Mouse (Mus musculus) forebrain, embryonic 14.5 days (tissue): Measurements from ENCODE around the gene Tspan18. TPM values are rescaled to one million over a fixed set of nuclear protein-coding genes. Genes with fewer than 3 reads are reported as not detected.

Experiments used
- ATAC-seq: fragments of 200-750 bp; cut with Nextera tagmentation; 2 replicates; pipeline ENCODE4 v1.8.0; 2017; ENCODE audit warnings: mild to moderate bottlenecking, moderate library complexity
- DNase-seq: peaks from one replicate; pipeline ENCODE4 v3.0.0-alpha.2; 2015; ENCODE audit warnings: low spot score
- H3K27ac ChIP-seq: fragments of 300-500 bp; sonication (generic); 2 replicates; pipeline ENCODE4 v1.5.1; 2014; ENCODE audit warnings: low read depth, mild to moderate bottlenecking, control low read depth, low read length, moderate library complexity
- H3K27me3 ChIP-seq: fragments of 300-500 bp; sonication (generic); replicated peaks from 2 replicates; pipeline ENCODE4 v1.6.1; 2014; ENCODE audit warnings: low read length, control low read depth, mixed read lengths; ENCODE audit not compliant: control insufficient read depth, insufficient read depth
- H3K36me3 ChIP-seq: fragments of 300-500 bp; sonication (generic); 2 replicates; pipeline ENCODE4 v1.6.1; 2014; ENCODE audit warnings: low read length, control low read depth; ENCODE audit not compliant: control insufficient read depth, insufficient read depth
- H3K4me1 ChIP-seq: fragments of 300-500 bp; sonication (generic); 2 replicates; pipeline ENCODE4 v1.6.1; 2014; ENCODE audit warnings: antibody characterized with exemption, low read length, control low read depth; ENCODE audit not compliant: control insufficient read depth, insufficient read depth
- H3K4me2 ChIP-seq: fragments of 300-500 bp; sonication (generic); 2 replicates; pipeline ENCODE4 v1.6.1; 2014; ENCODE audit warnings: mild to moderate bottlenecking, control low read depth, low read length
- H3K4me3 ChIP-seq: fragments of 300-500 bp; sonication (generic); 2 replicates; pipeline ENCODE4 v1.5.1; 2014; ENCODE audit warnings: low read depth, low read length, control low read depth
- H3K9ac ChIP-seq: fragments of 300-500 bp; sonication (generic); 2 replicates; pipeline ENCODE4 v1.6.1; 2014; ENCODE audit warnings: mild to moderate bottlenecking, low read length, control low read depth, moderate library complexity
- H3K9me3 ChIP-seq: fragments of 300-500 bp; sonication (generic); replicated peaks from 2 replicates; pipeline ENCODE4 v1.6.1; 2016; ENCODE audit warnings: low read length, control low read depth, mixed read lengths; ENCODE audit not compliant: control insufficient read depth
- WGBS: fragments of 180-500 bp; shearing (Covaris S2); extraction: QIAGEN DNeasy Blood & Tissue Kit; methylation state at CpG from one replicate; pipeline ENCODE4 v1.1.7; 2014; 5-methylcytosine and 5-hydroxymethylcytosine counted together
- polyA plus RNA-seq: library from polyadenylated mRNA; unstranded; fragments of >200 nt; fragmentation: Nextera tagmentation; extraction: Ambion mirVana; gene quantifications from 2 replicates; pipeline ENCODE4 v1.2.1, GENCODE M21; 2014

Tspan18 gene
- polyA plus RNA-seq, 1 experiment from 2014 or later = 15.6 TPM

DNA sequence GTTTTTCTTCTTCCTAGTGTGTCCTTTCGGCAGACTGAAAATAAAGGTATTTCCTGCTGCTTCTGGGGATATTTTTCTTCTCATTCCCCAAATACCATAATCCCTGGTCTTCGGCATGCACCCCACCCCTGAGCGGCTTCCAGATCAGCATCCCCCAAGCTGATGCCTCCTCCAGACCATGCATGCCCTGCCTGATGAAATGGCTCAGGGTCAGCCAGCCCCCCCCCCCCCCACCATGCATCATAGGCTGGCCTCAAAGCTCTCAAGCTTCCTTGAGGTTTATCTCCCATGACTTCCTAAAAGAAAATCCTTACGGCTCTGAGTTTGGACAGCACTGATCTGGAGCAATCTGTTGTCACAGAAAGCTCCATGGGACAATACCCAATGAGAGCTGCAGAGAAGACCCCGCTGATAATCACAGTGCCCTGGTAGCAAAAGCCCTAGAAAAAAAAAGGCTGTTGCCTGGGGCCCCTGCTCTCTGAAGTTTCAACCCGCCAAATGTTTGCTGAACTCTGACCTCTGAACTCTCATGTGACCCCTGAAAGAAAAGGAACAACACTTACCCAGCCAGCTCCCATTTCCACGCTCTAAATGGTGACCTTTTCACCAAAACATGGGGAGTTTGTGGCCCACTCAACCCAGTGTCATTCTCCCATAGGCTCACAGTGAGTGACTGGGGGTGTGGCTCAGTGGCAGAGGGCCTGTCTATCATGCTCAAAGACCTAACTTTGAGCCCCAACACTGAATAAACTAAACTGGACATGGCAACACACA, 43.8 kb downstream of the Tspan18 start:
- H3K4me1 ChIP-seq = peaks cover 50% of the 10 kb centered on the region
- H3K27me3 ChIP-seq = no peaks in the 10 kb centered on the region
- H3K4me2 ChIP-seq = no peak overlapping the region
- no peaks in the 10 kb centered on the region for H3K36me3 ChIP-seq
- ATAC-seq (no peak), DNase-seq (no peak)
- no peak overlapping the region for H3K4me3 ChIP-seq
- H3K27ac ChIP-seq = peak overlapping the region; percentile 33; the same call in 1 of the 2 replicates
- no peak overlapping the region for H3K9ac ChIP-seq
- 46% methylated on average over 7 of the region's 7 CpGs for WGBS
- H3K9me3 ChIP-seq = no peaks in the 10 kb centered on the region

DNA sequence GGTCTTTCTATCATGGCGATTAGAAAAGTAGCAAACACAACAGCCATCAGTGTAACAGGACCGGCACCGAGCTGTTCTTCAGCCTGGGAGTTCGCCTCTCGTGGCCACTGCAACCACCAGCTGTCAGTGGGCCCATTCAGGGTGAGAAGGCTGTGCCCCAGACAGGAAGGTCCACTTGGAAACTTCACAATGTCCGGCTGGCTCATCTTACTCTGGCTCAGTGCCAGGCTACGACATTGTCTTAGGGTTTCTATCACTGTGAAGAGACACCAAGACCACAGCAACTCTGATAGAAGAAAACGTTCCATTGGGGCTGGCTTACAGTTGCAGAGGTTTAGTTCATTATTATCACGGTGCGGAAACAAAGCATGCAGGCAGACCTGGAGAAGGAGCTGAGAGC, 45.1 kb downstream of the Tspan18 start:
- WGBS = 73% methylated on average over 10 of the region's 10 CpGs
- Histone ChIP-seq H3K36me3 (no peaks in the 10 kb centered on the region), H3K27me3 (no peaks in the 10 kb centered on the region), H3K4me2 (no peak overlapping the region), H3K4me3 (no peak overlapping the region), H3K27ac (no peak overlapping the region), H3K9ac (no peak overlapping the region), H3K4me1 (peaks cover 54% of the 10 kb centered on the region), H3K9me3 (no peaks in the 10 kb centered on the region)
- DNase-seq (no peak), ATAC-seq (no peak)

- peak overlapping the region; percentile 50 for H3K9ac ChIP-seq
- DNase-seq = peak; percentile 91
Observed at GRCm38 (mm10) chr2:93287348-93287747, 47.0 kb downstream of the Tspan18 start.

DNA sequence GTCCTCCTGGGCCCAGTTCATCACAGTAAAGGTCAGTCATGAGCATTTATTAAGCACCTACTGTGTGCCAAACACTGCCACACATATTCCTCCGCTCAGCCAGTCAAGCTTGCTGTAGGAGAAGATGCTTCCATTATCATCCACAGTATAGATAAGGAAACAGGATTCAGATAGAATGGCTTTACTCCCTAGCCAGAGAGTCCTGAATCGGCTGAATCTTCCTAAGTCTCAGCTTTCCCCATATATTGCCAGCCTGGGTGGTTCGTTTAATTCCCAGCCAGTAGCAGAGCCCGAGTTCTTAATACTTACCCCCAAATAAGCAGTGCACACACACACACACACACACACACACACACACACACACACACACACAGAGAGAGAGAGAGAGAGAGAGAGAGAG, 47.6 kb downstream of the Tspan18 start:
- ATAC-seq = no peak

More at GRCm38 (mm10) chr2:93287348-93287747, 47.0 kb downstream of the Tspan18 start:
- Histone ChIP-seq H3K9me3 (no peaks in the 10 kb centered on the region), H3K27ac (peak overlapping the region; percentile 89), H3K4me1 (peaks cover 65% of the 10 kb centered on the region), H3K36me3 (no peaks in the 10 kb centered on the region), H3K27me3 (no peaks in the 10 kb centered on the region), H3K4me3 (no peak overlapping the region), H3K4me2 (no peak overlapping the region)
- peak; percentile 57 for ATAC-seq
- WGBS = 4% methylated on average over 4 of the region's 4 CpGs

GRCm38 (mm10) chr2:93286321-93286720, 48.0 kb downstream of the Tspan18 start:
- WGBS = 31% methylated on average over 2 of the region's 2 CpGs
- Histone ChIP-seq H3K9ac (0 out of 2 replicates have a peak overlapping the region, but pooled peaks have one; percentile 25), H3K4me1 (peaks cover 57% of the 10 kb centered on the region), H3K27me3 (no peaks in the 10 kb centered on the region), H3K9me3 (no peaks in the 10 kb centered on the region), H3K4me2 (no peak overlapping the region), H3K4me3 (no peak overlapping the region), H3K36me3 (no peaks in the 10 kb centered on the region), H3K27ac (peak overlapping the region; percentile 89)
- peak; percentile 47 for DNase-seq
- ATAC-seq = peak; percentile 7; the same call in 1 of the 2 replicates

More for the DNA sequence above, 47.6 kb downstream of the Tspan18 start:
- no peaks in the 10 kb centered on the region for H3K9me3 ChIP-seq
- no peak overlapping the region for H3K4me2 ChIP-seq
- H3K4me1 ChIP-seq = peaks cover 61% of the 10 kb centered on the region
- peak overlapping the region; percentile 89 for H3K27ac ChIP-seq
- no peaks in the 10 kb centered on the region for H3K27me3 ChIP-seq
- H3K4me3 ChIP-seq = no peak overlapping the region
- H3K36me3 ChIP-seq = no peaks in the 10 kb centered on the region
- DNase-seq = no peak
- H3K9ac ChIP-seq = peak overlapping the region; percentile 50; the same call in 1 of the 2 replicates
- 32% methylated on average over 4 of the region's 4 CpGs for WGBS

DNA sequence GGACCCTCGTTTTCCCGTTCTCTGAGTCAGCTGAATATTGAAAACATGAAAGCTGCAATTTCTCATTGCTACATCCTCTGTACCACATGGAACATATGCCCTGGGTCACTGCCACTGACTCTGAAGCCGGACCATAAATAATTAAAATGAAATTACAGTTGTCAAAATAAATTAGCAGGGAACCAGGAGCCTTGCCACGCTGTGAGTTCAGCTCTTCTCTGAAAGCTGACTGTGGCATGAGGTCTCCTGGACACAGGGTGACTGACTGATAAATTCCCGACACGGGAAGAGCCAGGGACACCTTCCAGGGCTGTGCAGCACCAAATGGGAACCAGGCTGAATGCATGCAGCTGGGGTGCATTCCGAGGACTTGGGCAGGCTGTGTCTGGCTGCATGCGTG, 48.5 kb downstream of the Tspan18 start:
- WGBS = 66% methylated on average over 8 of the region's 8 CpGs

DNA sequence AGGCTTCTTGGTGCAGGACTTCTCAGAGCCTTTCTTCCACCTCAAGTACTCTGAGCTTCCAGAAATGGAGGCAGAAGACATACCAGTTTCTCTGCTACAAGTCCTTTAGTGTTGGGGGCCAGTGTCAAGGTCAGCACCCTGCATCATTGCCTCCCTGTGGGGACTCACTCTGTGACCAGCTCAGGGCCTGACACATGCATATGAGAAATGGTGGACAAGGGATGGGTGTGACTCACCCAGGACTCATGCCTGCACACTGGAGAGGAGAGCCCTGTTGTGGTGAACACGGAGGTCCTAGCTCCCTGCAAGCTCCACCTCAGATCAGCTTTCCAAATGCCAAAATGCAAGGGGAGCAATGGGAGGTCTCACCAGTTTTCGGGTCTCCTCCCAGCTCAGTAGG, 49.7 kb downstream of the Tspan18 start:
- Histone ChIP-seq H3K9me3 (no peaks in the 10 kb centered on the region), H3K27ac (no peak overlapping the region), H3K27me3 (no peaks in the 10 kb centered on the region), H3K4me3 (no peak overlapping the region), H3K9ac (no peak overlapping the region), H3K4me1 (peaks cover 62% of the 10 kb centered on the region), H3K36me3 (no peaks in the 10 kb centered on the region), H3K4me2 (no peak overlapping the region)
- no peak for DNase-seq
- WGBS = 77% methylated on average over 2 of the region's 2 CpGs
- no peak for ATAC-seq

More for the DNA sequence above, 48.5 kb downstream of the Tspan18 start:
- Histone ChIP-seq H3K36me3 (no peaks in the 10 kb centered on the region), H3K9me3 (no peaks in the 10 kb centered on the region), H3K27me3 (no peaks in the 10 kb centered on the region), H3K4me1 (peaks cover 52% of the 10 kb centered on the region), H3K4me3 (no peak overlapping the region), H3K27ac (peak overlapping the region; percentile 89), H3K4me2 (no peak overlapping the region), H3K9ac (no peak overlapping the region)
- ATAC-seq (no peak), DNase-seq (no peak)

GRCm38 (mm10) chr2:93283481-93284293, 50.6 kb downstream of the Tspan18 start:
- Histone ChIP-seq H3K9ac (no peak overlapping the region), H3K27me3 (no peaks in the 10 kb centered on the region), H3K4me2 (no peak overlapping the region), H3K4me3 (no peak overlapping the region), H3K27ac (peak overlapping the region; percentile 33; the same call in 1 of the 2 replicates), H3K4me1 (peaks cover 65% of the 10 kb centered on the region), H3K36me3 (no peaks in the 10 kb centered on the region), H3K9me3 (no peaks in the 10 kb centered on the region)
- ATAC-seq (no peak), DNase-seq (peak; percentile 25)
- 13% methylated on average over 7 of the region's 7 CpGs for WGBS
